Mouse (Mus musculus) adrenal gland, adult 18-20 months (tissue): ENCODE measurements around the gene Sgsm1. TPM values are rescaled to one million over a fixed set of nuclear protein-coding genes. Genes with fewer than 3 reads are reported as not detected.

Experiments used
- DNase-seq, 2 experiments: peaks; one replicate each; pipeline ENCODE4 v3.0.0; 2021 to 2022; ENCODE audit warnings: low spot score in 2 of 2
- total RNA-seq, 2 experiments: library from RNA; stranded (reverse); gene quantifications; 1 replicate in 1 of 2; 2 replicates in 1 of 2; pipeline ENCODE4 v1.2.3; 2021

Gene Sgsm1
- total RNA-seq, 2 experiments from 2014 or later: 8.8 to 12.2 TPM

GRCm38 (mm10) chr5:113220383-113221146 lies 90.0 kb downstream of the Sgsm1 start:
- peak in 1 of 2 experiments; percentile 16 for DNase-seq

GRCm38 (mm10) chr5:113219876-113220275 lies 90.7 kb downstream of the Sgsm1 start:
- no peak for DNase-seq

- no peak for DNase-seq
Observed at GRCm38 (mm10) chr5:113219450-113219849, 91.1 kb downstream of the Sgsm1 start.

DNA sequence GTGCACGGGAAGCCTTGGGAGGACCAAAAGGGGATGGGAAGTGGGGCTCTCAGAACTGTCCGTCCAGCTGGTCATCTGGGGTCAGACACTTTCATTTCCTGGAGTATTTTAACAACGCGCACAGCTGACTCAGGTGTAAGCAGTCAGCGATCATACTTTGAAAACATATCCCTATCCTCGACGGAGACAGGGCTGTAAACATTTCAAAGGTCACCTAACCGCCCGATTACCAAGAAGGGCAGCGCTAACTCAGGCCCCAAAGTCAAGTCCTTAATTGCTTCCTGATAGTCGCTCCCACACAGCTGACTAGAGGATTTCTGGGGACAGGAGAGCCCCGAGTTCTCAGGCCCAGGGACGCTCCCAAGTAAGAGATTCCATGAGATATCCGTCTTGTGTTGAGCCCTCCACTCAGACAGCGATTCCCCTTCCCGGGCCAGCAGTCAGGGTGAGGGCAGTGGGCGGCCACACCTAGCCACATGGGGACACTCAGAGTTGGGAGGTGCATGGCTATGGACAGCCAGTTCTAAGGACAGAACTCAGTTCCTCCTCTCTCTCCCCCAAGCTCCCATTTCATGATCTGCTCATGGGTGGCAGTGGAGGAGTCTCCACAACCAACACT lies 91.9 kb downstream of the Sgsm1 start:
- DNase-seq: no peak

- DNase-seq: no peak
Observed at GRCm38 (mm10) chr5:113217076-113217475, 93.5 kb downstream of the Sgsm1 start.

DNA sequence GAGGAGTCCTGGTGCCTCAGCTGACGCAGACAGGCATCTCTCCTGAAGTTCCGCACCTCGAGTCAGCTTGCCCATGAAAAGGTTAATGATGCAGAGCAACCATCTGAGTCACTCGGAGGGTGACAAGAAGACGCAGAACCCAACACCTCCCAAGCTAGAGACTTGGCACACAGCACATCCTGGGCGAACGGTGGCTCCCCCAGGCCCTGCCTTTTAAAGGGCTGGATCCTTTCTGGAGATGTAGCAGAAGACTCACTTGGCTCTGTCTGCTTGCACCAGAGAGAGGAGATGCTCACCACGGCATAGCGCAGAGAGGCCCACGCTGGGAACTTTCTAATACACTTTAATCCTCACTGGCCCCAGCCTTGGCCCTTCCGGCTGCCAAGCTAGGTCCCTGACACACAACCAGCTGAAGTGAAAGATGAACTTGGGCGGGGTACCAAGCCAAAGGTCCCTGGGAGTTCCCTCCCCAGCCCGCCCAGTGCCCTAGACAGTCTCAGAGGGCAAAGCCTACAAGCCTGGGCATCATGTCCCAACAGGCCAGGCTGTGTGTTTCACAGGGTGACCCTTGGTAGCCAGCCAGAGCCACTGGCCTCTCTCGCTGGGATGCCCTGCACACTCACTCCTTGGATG lies 94.1 kb downstream of the Sgsm1 start:
- DNase-seq: no peak

- no peak for DNase-seq
Observed at GRCm38 (mm10) chr5:113215610-113216011, 95.0 kb downstream of the Sgsm1 start.

DNA sequence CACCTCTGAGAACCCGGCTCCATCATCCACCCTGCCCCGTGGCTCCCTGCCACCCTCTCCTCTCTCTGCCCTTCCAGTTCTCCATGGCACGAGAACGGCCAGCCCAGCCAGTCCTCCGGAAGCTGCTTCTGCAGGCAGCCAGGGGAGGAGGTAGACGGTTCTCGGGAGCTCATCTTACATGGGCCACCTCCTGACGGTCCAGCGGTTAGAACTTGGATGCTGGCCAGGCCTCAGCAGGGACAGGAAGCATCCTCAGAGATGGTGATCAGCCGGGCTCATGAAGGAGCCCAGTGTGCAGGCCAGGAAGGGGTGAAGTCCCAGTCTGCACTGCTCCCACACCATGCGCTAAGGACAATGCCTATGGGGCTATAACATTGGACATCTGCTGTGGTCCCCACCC lies 96.1 kb downstream of the Sgsm1 start:
- DNase-seq: no peak

- no peak for DNase-seq
Observed at GRCm38 (mm10) chr5:113214041-113214440, 96.5 kb downstream of the Sgsm1 start.

DNA sequence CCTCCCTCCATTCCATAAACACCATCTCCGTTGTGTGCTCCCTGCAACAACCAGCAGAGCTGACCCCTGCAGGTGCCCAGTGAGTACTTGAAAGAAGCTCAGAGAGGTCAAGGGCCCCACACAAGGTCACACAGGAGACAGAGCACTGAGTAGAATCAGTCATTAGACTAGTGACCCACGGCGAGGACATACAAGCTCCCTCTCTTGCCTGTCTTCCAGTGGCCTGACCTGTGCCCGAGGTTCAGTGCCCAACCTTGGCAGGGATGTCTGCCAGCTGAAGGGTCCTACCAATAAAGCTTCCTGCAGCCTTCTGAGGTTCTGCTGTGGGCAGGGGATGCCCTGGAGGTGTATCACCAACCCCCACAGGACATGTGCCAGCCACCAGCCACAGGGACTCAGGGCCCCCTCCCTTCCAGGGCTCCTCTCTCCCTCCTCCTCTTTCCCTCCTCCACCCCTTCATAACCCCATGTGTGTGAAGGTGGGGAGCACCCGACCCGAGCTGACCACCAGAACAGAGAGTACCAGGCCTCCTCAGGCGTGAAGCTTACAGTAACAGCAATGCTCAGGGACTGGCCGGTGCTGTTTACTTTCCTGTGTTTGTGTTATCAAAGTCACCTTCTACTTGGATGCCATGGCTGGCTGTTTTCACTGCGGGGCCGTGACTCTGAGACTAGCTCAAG lies 98.3 kb downstream of the Sgsm1 start:
- no peak for DNase-seq

DNA sequence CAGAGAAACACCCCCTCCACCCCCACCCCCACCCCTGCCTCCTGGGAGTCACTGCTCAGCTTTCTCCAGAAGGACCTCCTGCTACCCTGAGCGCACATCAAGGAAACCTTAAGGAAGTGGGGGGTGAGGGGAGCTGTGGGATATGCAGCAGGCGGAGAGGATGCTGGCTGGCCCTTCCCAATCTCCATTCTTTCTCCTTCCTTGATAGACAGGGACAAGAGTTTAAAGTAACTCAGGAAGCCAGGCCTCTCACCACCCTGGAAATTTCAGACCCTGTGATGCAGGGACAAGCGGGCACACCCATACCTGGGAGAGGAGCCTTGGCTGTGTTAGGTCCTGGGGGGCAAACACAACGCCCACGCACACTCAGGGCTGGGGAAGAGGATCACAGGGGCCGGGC lies 100.3 kb downstream of the Sgsm1 start:
- no peak for DNase-seq

DNA sequence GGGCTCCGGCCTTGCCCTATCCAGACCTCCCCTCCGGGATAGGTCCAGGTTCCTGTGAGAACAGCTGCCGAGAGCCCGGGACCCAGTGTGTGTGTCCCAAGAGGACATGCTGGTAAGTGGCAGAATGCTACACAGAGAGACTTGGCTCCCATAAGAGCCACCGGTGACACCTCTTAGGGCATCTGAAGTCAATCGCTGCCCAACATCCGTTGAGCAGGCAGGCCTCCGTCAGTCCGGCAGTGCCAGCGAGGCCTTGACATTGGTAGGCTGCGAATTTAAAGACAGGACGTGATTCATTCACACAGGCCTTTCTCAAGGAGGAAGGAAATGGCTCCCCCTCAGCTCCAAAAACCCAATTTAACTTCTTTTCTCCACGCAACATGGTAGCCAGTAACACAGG lies 100.7 kb downstream of the Sgsm1 start:
- peak in 1 of 2 experiments; percentile 16 for DNase-seq

- no peak for DNase-seq
Observed at GRCm38 (mm10) chr5:113209401-113209750, 101.2 kb downstream of the Sgsm1 start.

- no peak for DNase-seq
Observed at GRCm38 (mm10) chr5:113208622-113209400, 101.8 kb downstream of the Sgsm1 start.

- DNase-seq: no peak
Observed at GRCm38 (mm10) chr5:113208048-113208447, 102.5 kb downstream of the Sgsm1 start.

- no peak for DNase-seq
Observed at GRCm38 (mm10) chr5:113206670-113207352, 103.8 kb downstream of the Sgsm1 start.

GRCm38 (mm10) chr5:113204193-113204592 lies 106.4 kb downstream of the Sgsm1 start:
- no peak for DNase-seq

GRCm38 (mm10) chr5:113199772-113200134 lies 110.8 kb downstream of the Sgsm1 start:
- DNase-seq: no peak

DNA sequence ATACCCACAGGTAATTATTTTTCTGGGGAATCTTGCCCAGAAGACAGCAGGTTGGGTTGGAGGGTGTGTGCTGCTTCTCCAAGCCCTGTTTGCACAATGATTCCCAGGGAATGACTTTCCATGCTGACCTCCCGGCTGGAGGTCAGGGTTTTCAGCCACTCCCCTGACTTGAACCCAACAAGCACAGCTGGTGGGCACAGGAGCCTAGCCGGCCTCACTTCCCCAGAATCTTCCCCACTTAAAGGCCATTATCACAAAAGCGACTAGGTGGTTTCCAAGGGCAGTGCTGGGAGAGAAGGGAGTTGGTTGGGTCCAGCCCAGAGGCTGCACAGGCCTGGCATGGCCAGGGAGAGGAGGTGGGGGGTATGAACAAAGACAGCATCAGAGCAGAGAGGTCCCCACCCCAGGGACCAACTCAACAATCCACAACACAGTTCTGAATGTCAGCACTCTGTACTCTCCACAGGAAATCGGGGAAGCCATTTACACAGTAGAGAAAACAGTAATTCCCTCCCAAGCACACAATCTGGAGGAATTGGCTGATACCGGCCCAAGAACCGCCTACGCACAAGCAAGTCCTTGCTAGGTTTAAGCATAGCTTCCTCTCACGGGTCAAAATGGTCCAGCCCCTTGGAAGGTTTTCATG lies 111.3 kb downstream of the Sgsm1 start:
- DNase-seq: no peak
